In the genomic region with DNA sequence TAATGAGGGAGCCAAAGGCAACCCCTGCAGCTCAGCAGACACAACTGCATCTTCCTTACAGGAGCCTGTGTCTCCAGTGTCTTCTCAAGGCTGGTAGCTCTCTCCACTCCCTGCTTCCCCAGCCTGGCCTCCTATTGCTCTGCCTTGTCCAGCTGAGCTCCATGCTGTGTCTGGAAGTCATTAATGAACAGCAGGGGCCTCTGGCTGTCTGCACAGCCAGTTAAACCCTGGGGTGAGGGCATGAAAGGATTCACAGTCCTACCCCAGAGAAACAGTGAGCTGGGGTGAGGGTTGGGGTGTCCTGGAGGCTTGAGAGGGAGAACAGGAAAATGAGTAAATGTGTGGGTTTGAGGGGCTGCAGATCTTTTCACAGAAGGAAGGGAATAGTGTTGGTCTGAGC, we compare ENCODE assay signal across 16 mouse cellular contexts. TPM values are rescaled to one million over a fixed set of nuclear protein-coding genes. Genes with fewer than 3 reads are reported as not detected.
DNase-seq lines count a peak whose midpoint lies in the region; ATAC-seq and TF ChIP-seq lines count a peak whose summit lies in the region.
"Had no signal": no experiment of that assay in that cellular context is flagged by ENCODE, and none has a peak within 500 bp of the region (broad histone marks: within the 10 kb centered on the region; RNA-seq: fewer than 3 reads in every experiment).

No protein-coding gene starts in this region.

- peaks cover 25% of the 10 kb centered on the region for H3K4me1 ChIP-seq in heart, embryonic 10.5 days
- H3K4me1 ChIP-seq in midbrain, embryonic 10.5 days, result peaks cover 19% of the 10 kb centered on the region
- H3K4me1 ChIP-seq in midbrain, embryonic 16.5 days (ENCODE audit: control insufficient read depth, insufficient read depth, low read length), result no peaks in the 10 kb centered on the region
- H3K4me1 ChIP-seq in hindbrain, postnatal 0 days (ENCODE audit: insufficient read depth, low read length), result 0 out of 2 replicates have a peak, but pooled peaks cover 4% of the 10 kb centered on the region

- no peak for ATAC-seq in midbrain, embryonic 16.5 days
- no peak for ATAC-seq in hindbrain, postnatal 0 days
- ATAC-seq: midbrain, embryonic 13.5 days; Patski had no signal

- no peaks in the 10 kb centered on the region for H3K9me3 ChIP-seq in heart, embryonic 10.5 days
- no peaks in the 10 kb centered on the region for H3K9me3 ChIP-seq in midbrain, embryonic 10.5 days (replicated peaks)
- no peaks in the 10 kb centered on the region for H3K9me3 ChIP-seq in midbrain, embryonic 16.5 days (replicated peaks; ENCODE audit: control insufficient read depth, low read length, poor library complexity, severe bottlenecking)
- H3K9me3 ChIP-seq in hindbrain, postnatal 0 days (ENCODE audit: low read length), result no peaks in the 10 kb centered on the region
- H3K9me3 ChIP-seq: midbrain, embryonic 13.5 days had no signal

- H3K36me3 ChIP-seq in heart, embryonic 10.5 days, result no peaks in the 10 kb centered on the region
- H3K36me3 ChIP-seq in midbrain, embryonic 10.5 days, result no peaks in the 10 kb centered on the region
- no peaks in the 10 kb centered on the region for H3K36me3 ChIP-seq in midbrain, embryonic 16.5 days (ENCODE audit: control insufficient read depth, insufficient read depth, low read length)
- no peaks in the 10 kb centered on the region for H3K36me3 ChIP-seq in hindbrain, postnatal 0 days (ENCODE audit: insufficient read depth, low read length)
- H3K36me3 ChIP-seq: midbrain, embryonic 13.5 days had no signal

- no peak overlapping the region for H3K4me3 ChIP-seq in heart, embryonic 10.5 days
- H3K4me3 ChIP-seq in midbrain, embryonic 10.5 days, result no peak overlapping the region
- H3K4me3 ChIP-seq in midbrain, embryonic 16.5 days (ENCODE audit: low read depth, low read length), result no peak overlapping the region
- H3K4me3 ChIP-seq in hindbrain, postnatal 0 days (ENCODE audit: low read length), result no peak overlapping the region
- H3K4me3 ChIP-seq: midbrain, embryonic 13.5 days had no signal

- TF ChIP-seq CTCF in hindbrain, postnatal 0 days (IDR thresholded peaks at IDR 0.05; ENCODE audit: low read depth), result no peak

- H3K27me3 ChIP-seq in heart, embryonic 10.5 days (ENCODE audit: insufficient read depth, poor library complexity, severe bottlenecking), result no peaks in the 10 kb centered on the region; the same call in 1 of the 2 replicates
- H3K27me3 ChIP-seq in midbrain, embryonic 10.5 days (ENCODE audit: low read depth, poor library complexity, severe bottlenecking), result no peaks in the 10 kb centered on the region
- H3K27me3 ChIP-seq in midbrain, embryonic 16.5 days (ENCODE audit: control insufficient read depth, insufficient read depth, low read depth, low read length), result no peaks in the 10 kb centered on the region
- no peaks in the 10 kb centered on the region for H3K27me3 ChIP-seq in hindbrain, postnatal 0 days (ENCODE audit: insufficient read depth, low read length)
- H3K27me3 ChIP-seq: midbrain, embryonic 13.5 days had no signal

- H3K27ac ChIP-seq in heart, embryonic 10.5 days, result peak overlapping the region; percentile 74
- H3K27ac ChIP-seq in midbrain, embryonic 10.5 days (replicated peaks), result peak overlapping the region; percentile 15; the same call in 1 of the 2 replicates
- no peak overlapping the region for H3K27ac ChIP-seq in midbrain, embryonic 16.5 days (ENCODE audit: low read length)
- 0 out of 2 replicates have a peak overlapping the region, but pooled peaks have one; percentile 23 for H3K27ac ChIP-seq in hindbrain, postnatal 0 days
- H3K27ac ChIP-seq: midbrain, embryonic 13.5 days had no signal

- intact Hi-C loops in heart, postnatal 25 days (cut with DNase I), result loop anchor here (5.0 kb wide), 1 partner anchor 36 kb away; no protein-coding TSS in a partner anchor

- H3K4me2 ChIP-seq in midbrain, embryonic 16.5 days (ENCODE audit: low read length), result no peak overlapping the region
- H3K4me2 ChIP-seq in hindbrain, postnatal 0 days (ENCODE audit: low read depth, low read length), result no peak overlapping the region
- H3K4me2 ChIP-seq: midbrain, embryonic 13.5 days had no signal

- no peak overlapping the region for H3K9ac ChIP-seq in midbrain, embryonic 16.5 days (ENCODE audit: low read depth, low read length)
- H3K9ac ChIP-seq in hindbrain, postnatal 0 days (replicated peaks; ENCODE audit: low read length), result no peak overlapping the region
- H3K9ac ChIP-seq: midbrain, embryonic 13.5 days had no signal

- DNase-seq in heart, embryonic 10.5 days (ENCODE audit: low spot score), result no peak
- no peak for DNase-seq in heart, postnatal 25 days (ENCODE audit: low spot score)
- DNase-seq in midbrain, embryonic 10.5 days (ENCODE audit: low spot score), result no peak
- DNase-seq in hindbrain, postnatal 0 days (ENCODE audit: low spot score), result no peak
- DNase-seq in thymus, postnatal 4 days, result no peak
- no peak for DNase-seq in spleen, postnatal 4 days (ENCODE audit: low spot score in 2 of 2)
- DNase-seq in left cerebral cortex, adult 18-20 months (ENCODE audit: low spot score in 2 of 2), result no peak
- DNase-seq: adrenal gland, postnatal 36 days; cerebellum, adult 11-12 months; heart, postnatal 36 days; lung, adult 2 months; right cerebral cortex, postnatal 4 days had no signal

RNA-seq across cellular contexts. Expression of gene Gfpt2, which starts 30.4 kb away (rescaled TPM):
- polyA plus RNA-seq in heart, embryonic 10.5 days (2016; fragmentation: Nextera tagmentation; extraction: Ambion mirVana), result 21.3 and 24.5 TPM in 2 replicates
- 10 to 100 TPM; 11.8 to 13.9 TPM for total RNA-seq in heart, postnatal 25 days (2021)
- 13.9 and 16.7 TPM in 2 replicates for polyA plus RNA-seq in midbrain, embryonic 10.5 days (2016; fragmentation: Nextera tagmentation; extraction: Ambion mirVana)
- polyA plus RNA-seq in midbrain, embryonic 16.5 days (2015; fragmentation: Nextera tagmentation; extraction: Ambion mirVana), result 6.6 and 6.8 TPM in 2 replicates
- 2.5 and 3.8 TPM in 2 replicates for total RNA-seq in hindbrain, postnatal 0 days (2014; rRNA removed)
- 5.0 and 5.4 TPM in 2 replicates for polyA plus RNA-seq in hindbrain, postnatal 0 days (2015; fragmentation: Nextera tagmentation; extraction: Ambion mirVana)
- total RNA-seq in left cerebral cortex, adult 18-20 months (2021), result 1 to 10 TPM; 5.0 to 6.7 TPM
- total RNA-seq: neutrophil, adult 5-6 weeks had no signal

RNA-seq across cellular contexts. Expression of gene Cnot6, which starts 51.0 kb away (rescaled TPM):
- 47.0 and 56.0 TPM in 2 replicates for polyA plus RNA-seq in heart, embryonic 10.5 days (2016; fragmentation: Nextera tagmentation; extraction: Ambion mirVana)
- 10 to 100 TPM; 20.9 to 25.0 TPM for total RNA-seq in heart, postnatal 25 days (2021)
- polyA plus RNA-seq in midbrain, embryonic 10.5 days (2016; fragmentation: Nextera tagmentation; extraction: Ambion mirVana), result 57.8 and 58.3 TPM in 2 replicates
- 39.0 and 46.5 TPM in 2 replicates for polyA plus RNA-seq in midbrain, embryonic 16.5 days (2015; fragmentation: Nextera tagmentation; extraction: Ambion mirVana)
- 32.0 and 38.5 TPM in 2 replicates for total RNA-seq in hindbrain, postnatal 0 days (2014; rRNA removed)
- 32.7 and 33.0 TPM in 2 replicates for polyA plus RNA-seq in hindbrain, postnatal 0 days (2015; fragmentation: Nextera tagmentation; extraction: Ambion mirVana)
- total RNA-seq in left cerebral cortex, adult 18-20 months (2021), result 10 to 100 TPM; 50.2 to 56.0 TPM
